ENCODE assay signal across 20 mouse cellular contexts in the genomic region with DNA sequence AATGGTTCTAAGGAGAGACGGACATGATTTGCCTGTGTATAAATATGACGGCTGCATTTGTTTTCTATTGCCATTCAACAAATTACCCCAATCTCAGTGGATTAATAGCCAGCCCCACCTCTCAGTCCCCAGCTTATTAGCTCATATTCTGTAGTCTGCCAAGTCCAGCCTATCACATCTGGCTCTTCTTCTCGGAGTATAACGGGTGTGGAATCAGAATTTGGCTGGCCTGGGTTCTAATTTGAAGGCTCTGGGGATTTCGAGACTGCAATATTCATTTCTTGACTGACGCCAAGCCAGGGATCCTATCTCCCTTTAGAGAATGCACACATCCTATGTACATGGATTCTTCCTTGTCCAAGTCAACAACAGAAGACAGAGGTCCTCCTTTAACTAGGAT. TPM values are rescaled to one million over a fixed set of nuclear protein-coding genes. Genes with fewer than 3 reads are reported as not detected.
DNase-seq lines count a peak whose midpoint lies in the region; ATAC-seq lines count a peak whose summit lies in the region.
"Had no signal": no experiment of that assay in that cellular context is flagged by ENCODE, and none has a peak within 500 bp of the region (broad histone marks: within the 10 kb centered on the region; RNA-seq: fewer than 3 reads in every experiment).

No protein-coding gene starts in this region.

- no peak overlapping the region for H3K4me3 ChIP-seq in heart, embryonic 10.5 days
- H3K4me3 ChIP-seq: embryonic facial prominence, embryonic 13.5 days; forebrain, embryonic 12.5 days; hindbrain, embryonic 13.5 days had no signal

- H3K27me3 ChIP-seq in heart, embryonic 10.5 days (ENCODE audit: insufficient read depth, poor library complexity, severe bottlenecking) = no peaks in the 10 kb centered on the region
- H3K27me3 ChIP-seq: embryonic facial prominence, embryonic 13.5 days; forebrain, embryonic 12.5 days; hindbrain, embryonic 13.5 days; Patski had no signal

- no peaks in the 10 kb centered on the region for H3K36me3 ChIP-seq in heart, embryonic 10.5 days
- H3K36me3 ChIP-seq: embryonic facial prominence, embryonic 13.5 days; forebrain, embryonic 12.5 days; hindbrain, embryonic 13.5 days had no signal

- ATAC-seq in megakaryocyte-erythroid progenitor cell, adult 5-6 weeks (replicated peaks; ENCODE audit: low FRiP score, low TSS enrichment, poor library complexity, severe bottlenecking) = no peak
- ATAC-seq: activated CD4-positive, CD25-positive, alpha-beta regulatory T cell, adult 4 months; forebrain, embryonic 16.5 days; hindbrain, postnatal 0 days; Patski had no signal

- no peaks in the 10 kb centered on the region for H3K9me3 ChIP-seq in heart, embryonic 10.5 days
- H3K9me3 ChIP-seq: embryonic facial prominence, embryonic 13.5 days; forebrain, embryonic 12.5 days; hindbrain, embryonic 13.5 days had no signal

- intact Hi-C loops in heart, postnatal 10 days (cut with DNase I) = no loop called here
- intact Hi-C loops in heart, postnatal 36 days (cut with DNase I) = no loop called here

- 85% methylated on average over 6 of the region's 6 CpGs for WGBS in heart, embryonic 10.5 days

- H3K4me1 ChIP-seq in heart, embryonic 10.5 days = no peaks in the 10 kb centered on the region
- H3K4me1 ChIP-seq: embryonic facial prominence, embryonic 13.5 days; forebrain, embryonic 12.5 days; hindbrain, embryonic 13.5 days had no signal

- H3K27ac ChIP-seq in heart, embryonic 10.5 days = no peak overlapping the region
- H3K27ac ChIP-seq: embryonic facial prominence, embryonic 13.5 days; forebrain, embryonic 12.5 days; hindbrain, embryonic 13.5 days; hindbrain, postnatal 0 days had no signal

- peak; percentile 95 for DNase-seq in heart, adult 11 months
- DNase-seq in heart, embryonic 10.5 days (ENCODE audit: low spot score) = no peak
- DNase-seq in heart, postnatal 10 days = peak; percentile 42 to 47
- DNase-seq in heart, postnatal 4 days = no peak
- DNase-seq in heart, postnatal 36 days = peak; percentile 13 to 18
- no peak for DNase-seq in cerebellum, adult 9-10 months
- DNase-seq: adrenal gland, postnatal 14 days; cerebellum, adult 11-12 months; cerebellum, adult 9-11 months; cerebellum, postnatal 36 days; kidney, adult 11 months had no signal

RNA-seq across cellular contexts. Expression of a gene that starts 11.0 kb away (rescaled TPM):
- 8.7 and 11.8 TPM in 2 replicates for polyA plus RNA-seq in heart, embryonic 10.5 days (2016; fragmentation: Nextera tagmentation; extraction: Ambion mirVana)
- total RNA-seq in heart, postnatal 10 days (2021) = 1 to 10 TPM; 5.1 to 8.7 TPM
- total RNA-seq in heart, postnatal 4 days (2021) = 10 to 100 TPM in 1 of 2 experiments, 1 to 10 TPM in 1; 8.2 to 10.6 TPM
- total RNA-seq in heart, postnatal 36 days (2021) = 1 to 10 TPM; 5.2 to 5.9 TPM
- total RNA-seq in megakaryocyte-erythroid progenitor cell, adult 5-6 weeks (2014; fragmentation: Nextera tagmentation) = 7.2 and 9.5 TPM in 2 replicates
- 14.4 and 15.5 TPM in 2 replicates for total RNA-seq in megakaryocyte-erythroid progenitor cell, adult 5-6 weeks (2017)
- polyA plus RNA-seq: C2C12 had no signal

Comparison
In these comparisons a context has a peak if more than half of its experiments do, and no peak if none do; other contexts are left out.
1. DNase-seq: peak in heart, adult 11 months (single experiment), heart, postnatal 10 days (2 of 2) and heart, postnatal 36 days (2 of 2); none in heart, embryonic 10.5 days (single experiment), heart, postnatal 4 days (single experiment) and cerebellum, adult 9-10 months (single experiment).